ENCODE assay signal across 8 mouse cellular contexts in genomic region chr13:111044328-111045002, GRCm38 (mm10).
A peak's percentile ranks its signal among the peaks of the same experiment; 100 is the strongest.
DNase-seq lines count a peak whose midpoint lies in the region; ATAC-seq lines count a peak whose summit lies in the region.

No protein-coding gene starts in this region.

- no peak for DNase-seq in kidney, adult 11 months
- DNase-seq in frontal cortex, postnatal 14 days (ENCODE audit: low spot score in 2 of 2), result peak; percentile 47 to 71
- DNase-seq in left cerebral cortex, adult 8-10 months (ENCODE audit: low spot score in 2 of 2), result peak; percentile 15 to 89
- DNase-seq in right cerebral cortex, postnatal 25 days, result peak; percentile 76
- DNase-seq in gastrocnemius, postnatal 4 days (ENCODE audit: low spot score in 2 of 2), result no peak
- no peak for DNase-seq in urinary bladder, adult 2 months (ENCODE audit: low spot score)
- no peak for DNase-seq in gastrocnemius, postnatal 25 days

- H3K4me3 ChIP-seq in kidney, embryonic 16.5 days (ENCODE audit: low read length), result no peak overlapping the region

- H3K27ac ChIP-seq in kidney, embryonic 16.5 days (ENCODE audit: low read length), result no peak overlapping the region

- no peaks in the 10 kb centered on the region for H3K27me3 ChIP-seq in kidney, embryonic 16.5 days (ENCODE audit: insufficient read depth, low read length)

- 25% methylated on average over 10 of the region's 10 CpGs for WGBS in kidney, embryonic 16.5 days

- peak; percentile 35; the same call in 1 of the 2 replicates for ATAC-seq in kidney, embryonic 16.5 days (ENCODE audit: low FRiP score, low TSS enrichment)

- H3K9ac ChIP-seq in kidney, embryonic 16.5 days (replicated peaks; ENCODE audit: low read length), result no peak overlapping the region

- no peak overlapping the region for H3K4me2 ChIP-seq in kidney, embryonic 16.5 days (replicated peaks; ENCODE audit: low read depth, low read length)

- H3K36me3 ChIP-seq in kidney, embryonic 16.5 days (ENCODE audit: insufficient read depth, low read length), result no peaks in the 10 kb centered on the region

- H3K9me3 ChIP-seq in kidney, embryonic 16.5 days (ENCODE audit: low read length), result no peaks in the 10 kb centered on the region

- H3K4me1 ChIP-seq in kidney, embryonic 16.5 days (ENCODE audit: insufficient read depth, low read length), result peaks cover 15% of the 10 kb centered on the region

Comparison
In these comparisons a context has a peak if more than half of its experiments do, and no peak if none do; other contexts are left out.
1. DNase-seq: peak in frontal cortex, postnatal 14 days (2 of 2), left cerebral cortex, adult 8-10 months (2 of 2) and right cerebral cortex, postnatal 25 days (single experiment); none in kidney, adult 11 months (single experiment), gastrocnemius, postnatal 4 days (0 of 2), urinary bladder, adult 2 months (single experiment) and gastrocnemius, postnatal 25 days (single experiment).